Comparison of ENCODE assay signal across 10 mouse cellular contexts in genomic region chr17:86617570-86618237, GRCm38 (mm10).
DNase-seq lines count a peak whose midpoint lies in the region; TF ChIP-seq lines count a peak whose summit lies in the region.
"Had no signal": no experiment of that assay in that cellular context is flagged by ENCODE, and none has a peak within 500 bp of the region (broad histone marks: within the 10 kb centered on the region; RNA-seq: fewer than 3 reads in every experiment).

No protein-coding gene starts in this region.

- TF ChIP-seq CTCF in gastrocnemius, adult 2 months (IDR thresholded peaks at IDR 0.05) = no peak

- intact Hi-C loops in gastrocnemius, adult 2 months (cut with DNase I) = no loop called here
- intact Hi-C loops in heart, postnatal 14 days (cut with DNase I) = loop anchor here (5.0 kb wide), 1 partner anchor 135 kb away; the partner anchor contains the start of gene Epas1

- peak; percentile 35 for DNase-seq in gastrocnemius, adult 2 months
- DNase-seq in gastrocnemius, postnatal 10 days = no peak
- DNase-seq in lung, postnatal 10 days = peak; percentile 51
- no peak for DNase-seq in lung, postnatal 25 days (ENCODE audit: low spot score)
- DNase-seq in heart, postnatal 14 days = peak; percentile 31 to 52
- peak; percentile 42 for DNase-seq in skeletal muscle tissue, adult 2 months (ENCODE audit: low read depth, low spot score)
- no peak for DNase-seq in layer of hippocampus, adult 9-10 months (ENCODE audit: low spot score)
- no peak for DNase-seq in ovary, postnatal 10 days (ENCODE audit: low spot score)
- DNase-seq: cerebellum, adult 11-12 months had no signal

- no peak overlapping the region for H3K4me3 ChIP-seq in gastrocnemius, adult 2 months
- H3K4me3 ChIP-seq: myocyte had no signal

- peak overlapping the region; percentile 77 for H3K27ac ChIP-seq in gastrocnemius, adult 2 months

Comparison
In these comparisons a context has a peak if more than half of its experiments do, and no peak if none do; other contexts are left out.
1. DNase-seq: peak in gastrocnemius, adult 2 months (single experiment), lung, postnatal 10 days (single experiment), heart, postnatal 14 days (2 of 2) and skeletal muscle tissue, adult 2 months (single experiment); none in gastrocnemius, postnatal 10 days (single experiment), lung, postnatal 25 days (single experiment), layer of hippocampus, adult 9-10 months (single experiment) and ovary, postnatal 10 days (single experiment).